Mouse (Mus musculus): ENCODE data around the gene Vipas39.
"Not testable (repeated sequence)": the region's sequence is repeated elsewhere in the genome, so short reads cannot be mapped to it uniquely, and the experiment has no call there.

Gene Vipas39

DNA sequence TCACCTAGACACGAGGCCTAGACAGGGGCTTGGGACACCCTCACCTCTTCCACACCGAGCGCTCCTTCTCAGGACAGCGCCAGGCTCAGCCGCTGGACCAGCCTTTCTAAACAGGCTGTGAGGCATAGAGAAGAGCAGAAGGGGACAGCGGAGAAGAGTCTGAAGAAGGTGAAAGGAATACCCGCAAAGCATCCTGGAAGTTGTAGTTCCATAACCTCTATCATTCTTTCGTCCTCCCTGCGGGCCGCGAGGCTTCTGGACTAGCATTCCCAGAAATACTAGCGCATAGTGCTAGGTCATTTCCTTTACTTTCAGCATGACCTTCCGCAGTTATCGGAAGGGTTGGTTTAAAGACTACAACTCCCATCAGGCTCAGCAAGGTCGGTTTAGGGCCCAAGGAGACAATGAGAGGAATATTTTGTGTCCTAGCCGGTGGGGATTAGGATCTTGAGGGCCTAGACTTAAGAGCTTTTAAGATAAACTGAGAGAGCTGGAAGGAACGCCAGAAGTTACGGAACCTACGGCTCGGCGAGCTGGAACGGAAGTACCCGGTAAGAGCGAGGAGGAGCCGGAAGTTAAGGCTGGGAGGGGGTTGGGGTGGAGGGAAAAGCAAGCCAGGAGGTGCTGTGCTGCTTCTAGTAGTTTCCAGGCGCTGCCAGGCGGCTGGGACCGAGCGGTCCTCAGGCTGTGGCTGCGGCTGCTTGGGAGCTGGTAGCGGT lies at the start of gene Vipas39, which contains the start of gene Ahsa1:
Gene Vipas39, minus strand, starts transcription at position 149 of the 719 bp plus-strand sequence.
Gene Ahsa1, plus strand, starts transcription at position 372 of the 719 bp plus-strand sequence.
- peak; percentile 96 for DNase-seq (ENCODE audit: low read depth, low spot score)

- DNase-seq (ENCODE audit: low read depth, low spot score) = no peak
These were observed 47.0 kb upstream of the Vipas39 start for GRCm38 (mm10) chr12:87313098-87313497.

DNA sequence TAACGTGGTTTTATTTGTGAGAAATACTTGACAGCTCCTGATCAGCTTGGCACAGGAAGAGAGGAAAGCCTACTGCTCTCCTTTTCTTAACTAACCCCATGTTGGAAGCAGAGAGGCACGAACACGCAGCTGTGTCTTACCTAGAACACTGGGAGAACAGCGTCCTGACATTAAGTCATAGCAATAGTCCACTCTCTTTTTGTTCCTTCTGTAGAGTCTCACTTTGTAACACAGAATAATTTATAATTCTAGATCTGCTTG lies 40.5 kb upstream of the Vipas39 start:
- DNase-seq (ENCODE audit: low read depth, low spot score) = not testable (repeated sequence)

DNA sequence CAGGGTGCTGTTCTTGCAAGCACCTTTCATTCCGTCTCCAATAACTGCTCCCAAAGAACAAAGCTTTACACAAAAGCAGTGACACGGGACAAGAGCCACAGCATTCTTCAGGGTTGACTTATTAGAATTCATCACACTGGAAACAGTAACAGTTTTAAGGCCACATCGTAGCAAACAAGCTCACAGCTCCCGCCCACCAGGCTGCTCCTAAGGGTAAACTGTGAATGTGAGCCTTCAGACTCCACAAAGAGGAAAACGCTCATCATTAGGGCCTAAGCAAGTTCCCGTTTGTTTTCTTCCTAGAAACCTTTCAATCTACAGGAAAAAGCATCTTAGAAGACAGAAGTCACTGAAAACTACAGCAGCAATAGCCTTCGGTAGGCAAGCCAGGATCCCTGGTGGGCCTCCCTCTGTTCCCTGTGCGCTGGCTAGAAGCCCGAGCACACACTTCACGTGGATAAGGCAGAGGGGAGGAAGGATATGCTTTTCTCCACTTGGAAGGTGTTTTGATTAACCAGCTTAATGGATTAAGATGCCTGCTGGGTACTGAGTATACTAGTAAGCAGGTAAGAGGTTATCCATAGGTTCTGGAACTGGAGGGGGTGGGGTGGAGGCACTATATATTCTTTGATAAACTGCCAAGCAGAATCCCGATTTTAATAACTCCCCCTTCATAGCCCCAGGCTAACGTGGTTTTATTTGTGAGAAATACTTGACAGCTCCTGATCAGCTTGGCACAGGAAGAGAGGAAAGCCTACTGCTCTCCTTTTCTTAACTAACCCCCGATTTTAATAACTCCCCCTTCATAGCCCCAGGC lies 39.9 kb upstream of the Vipas39 start:
- DNase-seq (ENCODE audit: low read depth, low spot score) = no peak

GRCm38 (mm10) chr12:87301189-87301588 lies 35.1 kb upstream of the Vipas39 start:
- no peak for DNase-seq (ENCODE audit: low read depth, low spot score)

DNA sequence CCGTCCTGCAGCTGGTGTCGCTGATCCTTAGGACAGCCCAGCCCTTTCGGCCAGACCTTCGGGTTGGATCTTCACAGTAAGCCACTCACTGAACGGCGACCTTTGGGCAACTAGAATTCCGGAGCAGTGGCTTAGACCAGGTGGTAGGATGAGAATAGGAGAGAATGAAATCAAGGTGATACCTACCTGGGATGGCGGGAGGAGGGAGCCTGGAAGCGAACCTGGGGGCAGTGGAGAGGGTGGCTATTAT lies 34.3 kb upstream of the Vipas39 start:
- DNase-seq (ENCODE audit: low read depth, low spot score) = no peak

- DNase-seq (ENCODE audit: low read depth, low spot score) = peak; percentile 37
These were observed 33.8 kb upstream of the Vipas39 start, which contains the start of gene Ism2 for GRCm38 (mm10) chr12:87299657-87300440. Gene Ism2 (minus strand): TSS chr12:87299705.

DNA sequence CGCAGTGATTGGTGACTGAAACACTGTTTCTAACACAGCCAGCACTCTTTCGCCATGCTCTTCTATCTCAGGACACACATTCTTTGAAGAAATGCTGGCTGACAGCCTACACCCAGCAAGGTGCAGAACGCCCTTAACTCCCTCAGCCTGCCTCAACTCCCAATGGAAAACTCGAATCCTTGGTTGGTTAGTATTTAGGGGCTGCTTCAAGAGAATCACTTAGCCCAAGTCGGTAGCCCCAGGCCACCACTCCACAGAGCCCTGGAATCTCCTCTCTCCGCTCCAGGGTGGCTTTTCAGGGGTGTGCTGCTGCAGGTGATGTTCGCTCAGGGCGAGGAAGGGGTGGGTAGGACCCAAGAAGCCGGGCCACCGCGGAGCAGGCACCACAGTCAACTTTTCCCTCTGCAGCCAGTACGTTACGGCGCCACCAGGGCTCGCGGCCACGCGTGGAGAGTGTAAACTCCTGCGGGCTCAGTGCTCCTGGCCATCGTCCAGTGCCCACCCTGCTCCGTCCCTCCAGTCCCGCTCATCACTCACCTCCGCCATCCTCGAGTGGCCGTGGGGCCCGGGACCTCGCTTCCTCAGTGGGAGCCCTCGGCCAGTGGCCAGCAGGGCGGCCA lies 33.1 kb upstream of the Vipas39 start:
- DNase-seq (ENCODE audit: low read depth, low spot score) = no peak

DNA sequence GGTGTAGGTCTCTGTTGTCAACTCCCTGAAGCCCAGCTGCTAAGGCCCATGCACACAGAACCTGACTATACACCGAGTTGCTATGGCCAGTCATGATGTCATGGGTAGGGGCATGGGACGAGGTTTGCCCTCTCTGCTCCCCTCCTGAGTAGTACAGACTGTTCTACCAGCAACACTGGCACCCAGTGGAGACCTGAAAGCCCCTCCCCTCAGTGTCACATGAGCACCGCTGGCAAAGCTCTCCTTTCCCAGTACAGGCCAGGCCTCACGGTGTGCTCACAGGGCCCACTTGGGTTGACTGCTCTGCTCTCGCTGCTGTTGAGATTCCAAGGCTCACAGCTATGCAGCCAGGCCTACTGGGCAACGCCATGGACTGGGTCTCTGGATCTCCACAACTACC lies 27.9 kb upstream of the Vipas39 start:
- DNase-seq (ENCODE audit: low read depth, low spot score) = no peak

DNA sequence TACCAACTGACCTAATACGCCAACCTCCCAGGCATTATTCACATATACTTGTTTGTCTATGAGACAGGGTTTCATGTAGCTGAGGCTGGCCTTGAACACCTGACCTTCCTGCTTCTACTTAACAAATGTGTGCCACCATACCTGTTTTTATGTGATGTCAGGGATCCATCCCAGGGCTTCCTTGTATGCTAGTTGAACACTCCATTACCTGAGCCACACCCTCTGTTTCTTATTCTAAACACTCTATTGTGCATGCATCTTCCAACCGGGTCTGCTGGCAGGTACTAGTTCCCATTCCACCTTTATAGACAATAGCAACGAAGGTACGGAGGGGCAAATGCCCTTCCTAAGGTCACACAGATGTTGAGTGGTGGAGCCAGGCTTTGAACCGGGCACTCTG lies 23.0 kb upstream of the Vipas39 start:
- DNase-seq (ENCODE audit: low read depth, low spot score) = no peak

GRCm38 (mm10) chr12:87284726-87285125 lies 18.7 kb upstream of the Vipas39 start:
- DNase-seq (ENCODE audit: low read depth, low spot score) = no peak

DNA sequence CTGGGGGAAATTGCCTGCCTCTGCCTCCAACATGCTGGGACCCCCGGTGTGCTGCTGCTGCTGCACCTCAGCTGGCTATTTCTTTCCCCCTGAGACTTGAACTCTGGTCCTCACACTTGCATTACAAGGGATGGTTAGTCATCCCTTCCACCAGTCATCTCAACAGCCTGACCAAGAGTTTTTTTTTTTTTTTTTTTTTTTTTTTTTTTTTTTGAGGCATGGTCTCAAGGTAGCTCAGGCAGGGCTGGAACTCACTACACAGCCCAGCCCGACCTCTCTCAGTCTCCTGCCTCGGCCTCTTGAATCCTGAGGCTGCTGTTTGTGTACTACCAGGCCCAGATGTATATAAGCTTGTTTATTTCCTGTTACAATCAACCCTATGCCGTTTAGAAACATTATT lies 18.2 kb upstream of the Vipas39 start:
- DNase-seq (ENCODE audit: low read depth, low spot score) = no peak

DNA sequence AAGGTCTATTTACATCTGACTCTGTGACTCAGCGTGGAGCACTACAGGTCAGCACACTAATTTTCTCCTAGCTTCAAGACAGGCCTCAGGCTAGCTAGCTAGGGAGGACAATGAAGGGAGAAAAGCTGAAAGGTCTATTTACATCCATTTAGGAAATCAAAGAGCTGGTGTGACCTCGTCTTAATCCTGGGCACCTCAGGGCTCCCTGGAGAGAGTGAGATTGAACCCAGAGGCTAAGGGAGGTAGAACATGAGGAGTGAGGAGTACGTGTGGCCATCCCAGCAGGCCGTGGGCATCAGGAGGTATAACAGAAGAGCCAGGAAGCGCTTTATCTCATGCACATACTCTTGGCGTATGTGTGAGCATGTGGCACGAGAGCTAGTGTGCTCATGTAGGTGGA lies 17.6 kb upstream of the Vipas39 start:
- DNase-seq (ENCODE audit: low read depth, low spot score) = no peak

DNA sequence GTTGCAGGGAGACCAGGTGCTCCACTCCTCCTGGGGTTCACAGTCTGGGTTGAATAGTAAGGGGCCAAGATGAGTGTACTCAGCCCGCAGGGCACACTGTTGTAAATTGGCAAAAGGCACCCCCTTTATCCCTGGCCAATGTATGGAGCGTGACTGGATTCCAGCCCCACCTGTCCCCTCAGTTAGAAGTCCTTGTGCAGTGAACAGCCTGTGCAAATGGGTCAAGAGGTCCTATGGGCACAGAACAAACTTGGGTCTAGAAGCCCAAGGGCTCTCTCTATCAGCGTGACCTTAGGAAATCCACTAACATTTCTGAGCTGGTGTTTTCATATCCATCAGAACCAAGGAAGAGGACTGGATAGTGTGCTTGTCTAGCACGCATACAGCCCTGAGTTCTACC lies 16.7 kb upstream of the Vipas39 start:
- no peak for DNase-seq (ENCODE audit: low read depth, low spot score)

DNA sequence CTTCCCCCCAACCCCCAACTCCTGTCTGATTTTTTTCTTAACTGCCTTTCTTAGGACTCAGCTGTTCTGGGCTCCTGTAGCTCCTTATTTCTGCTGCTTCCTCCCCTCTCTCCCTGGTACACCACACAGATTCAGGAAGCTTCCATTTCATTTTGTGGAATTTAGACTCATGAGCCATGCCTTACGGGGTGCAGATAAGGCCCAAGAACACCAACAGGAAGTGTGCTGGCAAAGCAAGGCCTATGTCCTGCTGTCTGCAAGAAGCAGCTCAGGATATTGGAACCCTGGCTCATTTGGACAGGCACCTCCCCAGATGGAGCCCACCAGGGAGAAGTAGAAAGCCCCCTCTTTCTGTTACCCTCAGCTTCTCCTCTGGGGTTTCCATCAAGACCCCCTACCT lies 15.7 kb upstream of the Vipas39 start:
- DNase-seq (ENCODE audit: low read depth, low spot score) = no peak

- no peak for DNase-seq (ENCODE audit: low read depth, low spot score)
These were observed 13.8 kb upstream of the Vipas39 start for GRCm38 (mm10) chr12:87279879-87280278.

GRCm38 (mm10) chr12:87279350-87279749 lies 13.3 kb upstream of the Vipas39 start:
- no peak for DNase-seq (ENCODE audit: low read depth, low spot score)

DNA sequence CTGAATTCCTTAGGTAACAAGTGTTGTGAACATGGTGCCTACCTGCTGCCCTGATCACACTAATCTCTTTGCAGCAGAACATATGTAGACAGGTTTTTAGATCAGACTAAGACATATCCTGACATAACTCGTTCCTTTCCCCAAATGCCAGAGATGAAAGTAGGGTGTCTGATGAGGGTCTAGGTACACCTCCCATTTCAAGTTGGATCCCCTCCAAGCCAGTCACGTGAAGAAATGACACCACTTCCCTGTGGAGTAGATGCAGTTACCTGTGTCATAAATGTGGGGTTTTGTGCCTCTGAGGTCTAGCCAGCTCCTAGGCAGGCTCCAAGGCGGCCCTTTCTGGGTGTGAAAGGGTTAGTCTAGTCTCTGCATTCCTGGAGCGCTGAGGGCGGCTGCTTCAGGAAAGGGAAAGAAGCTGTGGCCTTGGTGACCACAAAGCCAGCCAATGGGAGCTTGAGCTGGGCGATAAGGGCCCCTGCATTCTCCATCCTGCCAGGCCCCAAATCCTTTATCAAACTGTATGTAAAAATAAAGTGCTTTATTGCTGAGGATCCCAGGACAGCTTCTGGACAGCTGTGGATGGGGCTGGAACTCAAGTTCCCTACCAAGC lies 12.2 kb upstream of the Vipas39 start:
- DNase-seq (ENCODE audit: low read depth, low spot score) = no peak

DNA sequence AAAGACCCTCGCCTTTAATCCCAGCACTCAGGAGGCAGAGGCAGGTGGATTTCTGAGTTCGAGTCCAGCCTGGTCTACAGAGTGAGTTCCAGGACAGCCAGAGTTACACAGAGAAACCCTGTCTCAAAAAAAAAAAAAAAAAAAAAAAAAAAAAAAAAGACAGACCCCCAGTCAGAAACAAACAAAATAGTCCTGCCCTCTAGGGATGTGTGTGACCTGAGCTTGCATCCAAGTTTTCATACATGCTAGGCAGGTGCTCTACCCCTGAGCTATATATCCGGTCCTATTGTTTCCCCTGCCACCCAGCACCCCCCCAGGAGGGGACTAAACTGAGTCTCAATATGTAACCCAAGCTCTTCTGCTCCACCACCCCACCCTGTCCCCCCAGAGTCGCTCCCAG lies 11.2 kb upstream of the Vipas39 start:
- not testable (repeated sequence) for DNase-seq (ENCODE audit: low read depth, low spot score)

DNA sequence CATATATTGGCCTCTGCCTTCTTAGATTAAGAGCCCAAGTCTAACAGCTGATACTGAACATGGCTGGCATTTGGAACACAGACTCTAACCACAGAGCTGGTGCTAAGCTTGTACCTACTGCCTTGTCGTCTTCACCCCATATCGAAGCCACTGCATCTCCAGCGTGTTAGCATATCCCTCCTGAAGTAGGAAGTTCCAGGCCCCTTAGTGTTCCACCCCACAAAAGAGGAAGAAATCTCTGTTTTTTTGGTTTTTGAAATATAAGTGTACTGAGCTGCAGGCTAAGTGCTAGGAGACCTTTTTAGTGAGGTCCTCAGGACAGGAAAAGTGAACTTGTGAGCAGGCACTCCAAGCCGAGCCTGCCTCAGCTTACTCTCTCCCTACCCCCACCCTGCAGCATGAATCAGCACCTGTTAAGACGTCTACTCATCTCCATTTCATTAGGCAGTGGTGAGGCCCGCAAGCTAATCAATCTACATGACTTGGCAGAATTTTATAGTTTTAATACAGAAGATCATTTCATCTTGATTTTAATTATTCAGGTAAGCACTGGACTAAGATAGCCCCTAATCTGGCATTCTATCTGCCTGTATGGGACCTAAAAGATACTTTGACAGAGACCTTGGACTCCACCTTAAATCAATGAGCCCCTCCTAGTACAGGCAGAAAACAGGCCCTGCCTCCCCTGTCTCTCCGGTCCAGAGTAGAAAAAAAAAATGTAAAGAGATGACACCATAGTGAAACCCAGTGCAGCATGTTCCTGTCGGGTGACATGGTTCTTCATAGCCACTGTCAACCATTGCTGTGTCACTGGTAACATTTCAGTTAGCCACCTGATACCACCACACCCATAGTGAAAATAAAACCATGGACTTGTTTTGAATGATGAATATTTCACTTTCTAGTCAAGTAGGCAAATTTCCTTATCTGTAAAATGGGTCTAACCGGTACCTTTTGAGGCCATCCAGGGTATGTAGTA lies 9.1 kb upstream of the Vipas39 start:
- no peak for DNase-seq (ENCODE audit: low read depth, low spot score)

GRCm38 (mm10) chr12:87267682-87268081 lies 1.6 kb upstream of the Vipas39 start:
- DNase-seq (ENCODE audit: low read depth, low spot score) = peak; percentile 48
